Mouse (Mus musculus) embryonic stem cell, embryonic (primary cell): ENCODE data around the gene Hnrnpf.

ENCODE experiments used
- CTCF ChIA-PET, 4 experiments: fragments of 300-600 bp in 2 of 4; fragments of 350-600 bp in 2 of 4; sonication (Branson Sonifier 250); formaldehyde crosslinking; loops; one replicate each; lab custom pipeline; 2022; ENCODE audit warnings: inconsistent platforms in 2 of 4; lab: Charles Lee
- POLR2A ChIA-PET, 4 experiments: fragments of 300-600 bp in 2 of 4; fragments of 350-600 bp in 2 of 4; sonication (Branson Sonifier 250); formaldehyde crosslinking; loops; one replicate each; lab custom pipeline; 2022; ENCODE audit warnings: antibody characterized with exemption in 4 of 4, inconsistent platforms in 1 of 4; lab: Charles Lee

Hnrnpf gene

GRCm38 (mm10) chr6:117906590-117907271 lies 6.6 kb downstream of the Hnrnpf start:
- CTCF ChIA-PET: no interaction called here

GRCm38 (mm10) chr6:117907301-117907978 lies 7.3 kb downstream of the Hnrnpf start:
- POLR2A ChIA-PET: interaction anchor here (0.7 to 25.6 kb wide), 49 partner anchors 8 to 1700 kb away, joined by 3 to 676 read pairs (median 9); partner anchors contain the start of genes Hnrnpf (in 2 of the 4), Adipor2 (in 1 of the 4), Fxyd4 (in 1 of the 4) and Washc2 (in 1 of the 4)

More at GRCm38 (mm10) chr6:117906590-117907271, 6.6 kb downstream of the Hnrnpf start:
- POLR2A ChIA-PET: interaction anchor here (0.5 to 25.6 kb wide), 64 partner anchors 7 to 1714 kb away, joined by 3 to 676 read pairs (median 6); partner anchors contain the start of genes Fxyd4 (in 3 of the 4), Zfp637 (in 2 of the 4), Adipor2 (in 1 of the 4) and Bms1 (in 1 of the 4)

GRCm38 (mm10) chr6:117907979-117908355 lies 7.8 kb downstream of the Hnrnpf start:
- ChIA-PET CTCF (interaction anchor here in 3 of 4 experiments (0.7 to 1.5 kb wide), 5 partner anchors 11 to 57 kb away, joined by 3 to 5 read pairs (median 3); no protein-coding TSS in a partner anchor), POLR2A (interaction anchor here (0.7 to 25.6 kb wide), 49 partner anchors 7 to 1700 kb away, joined by 3 to 676 read pairs (median 8); partner anchors contain the start of genes Hnrnpf (in 2 of the 4), Fxyd4 (in 1 of the 4), Washc2 (in 1 of the 4) and Zfp637 (in 1 of the 4))

More at GRCm38 (mm10) chr6:117907301-117907978, 7.3 kb downstream of the Hnrnpf start:
- CTCF ChIA-PET: interaction anchor here in 2 of 4 experiments (0.7 to 1.5 kb wide), 3 partner anchors 26 to 57 kb away, joined by 3 to 5 read pairs (median 4); no protein-coding TSS in a partner anchor

- ChIA-PET CTCF (interaction anchor here in 3 of 4 experiments (0.6 to 1.5 kb wide), 7 partner anchors 10 to 809 kb away, joined by 3 read pairs; no protein-coding TSS in a partner anchor), POLR2A (interaction anchor here (0.6 to 25.6 kb wide), 43 partner anchors 7 to 1701 kb away, joined by 3 to 676 read pairs (median 8); partner anchors contain the start of genes Hnrnpf (in 2 of the 4), Fxyd4 (in 1 of the 4), Washc2 (in 1 of the 4) and Zfp637 (in 1 of the 4))
Observed at GRCm38 (mm10) chr6:117908424-117908900, 8.3 kb downstream of the Hnrnpf start.

- POLR2A ChIA-PET: interaction anchor here in 3 of 4 experiments (1.0 to 25.6 kb wide), 11 partner anchors 7 to 39 kb away, joined by 5 to 676 read pairs (median 146); partner anchors contain the start of genes Fxyd4 (in 1 of the 3) and Hnrnpf (in 1 of the 3)
- CTCF ChIA-PET: no interaction called here
Observed at GRCm38 (mm10) chr6:117910120-117910661, 10.1 kb downstream of the Hnrnpf start.

GRCm38 (mm10) chr6:117914541-117914940 lies 14.4 kb downstream of the Hnrnpf start:
- POLR2A ChIA-PET: interaction anchor here (0.5 to 25.6 kb wide), 25 partner anchors 3 to 51 kb away, joined by 3 to 676 read pairs (median 8); partner anchors contain the start of genes Fxyd4 (in 2 of the 4) and Hnrnpf (in 2 of the 4)
- CTCF ChIA-PET: interaction anchor here in 1 of 4 experiments (0.6 kb wide), 1 partner anchor 1305 kb away, joined by 3 read pairs; no protein-coding TSS in a partner anchor

- ChIA-PET POLR2A (interaction anchor here (0.6 to 25.6 kb wide), 35 partner anchors 9 to 1296 kb away, joined by 3 to 676 read pairs (median 8); partner anchors contain the start of genes Hnrnpf (in 3 of the 4), Fxyd4 (in 2 of the 4) and Bms1 (in 1 of the 4)), CTCF (interaction anchor here in 2 of 4 experiments (0.6 to 1.2 kb wide), 2 partner anchors 53 to 71 kb away, joined by 3 read pairs; no protein-coding TSS in a partner anchor)
Observed at GRCm38 (mm10) chr6:117916205-117916736, 16.1 kb downstream of the Hnrnpf start.

GRCm38 (mm10) chr6:117916737-117917426 lies 16.8 kb downstream of the Hnrnpf start:
- ChIA-PET CTCF (interaction anchor here in 1 of 4 experiments (1.2 kb wide), 1 partner anchor 54 kb away, joined by 3 read pairs; no protein-coding TSS in a partner anchor), POLR2A (interaction anchor here (0.6 to 25.6 kb wide), 33 partner anchors 10 to 1674 kb away, joined by 3 to 676 read pairs (median 8); partner anchors contain the start of genes Hnrnpf (in 3 of the 4), Fxyd4 (in 2 of the 4) and Bms1 (in 1 of the 4))

GRCm38 (mm10) chr6:117917576-117917975 lies 17.5 kb downstream of the Hnrnpf start:
- CTCF ChIA-PET: no interaction called here
- POLR2A ChIA-PET: interaction anchor here (0.6 to 25.6 kb wide), 20 partner anchors 9 to 1675 kb away, joined by 3 to 676 read pairs (median 40); partner anchors contain the start of genes Hnrnpf (in 2 of the 4) and Fxyd4 (in 1 of the 4)

GRCm38 (mm10) chr6:117918043-117918442 lies 17.9 kb downstream of the Hnrnpf start:
- CTCF ChIA-PET: interaction anchor here in 1 of 4 experiments (1.1 kb wide), 1 partner anchor 15 kb away, joined by 3 read pairs; no protein-coding TSS in a partner anchor
- POLR2A ChIA-PET: interaction anchor here (1.2 to 25.6 kb wide), 18 partner anchors 9 to 74 kb away, joined by 3 to 676 read pairs (median 50); partner anchors contain the start of genes Hnrnpf (in 2 of the 4) and Fxyd4 (in 1 of the 4)

GRCm38 (mm10) chr6:117920659-117921640 lies 20.8 kb downstream of the Hnrnpf start:
- CTCF ChIA-PET: interaction anchor here in 3 of 4 experiments (0.5 to 1.9 kb wide), 18 partner anchors 8 to 548 kb away, joined by 3 to 10 read pairs (median 4); partner anchors contain the start of genes Hnrnpf (in 1 of the 3) and Zfp637 (in 1 of the 3)
- POLR2A ChIA-PET: interaction anchor here (0.6 to 25.6 kb wide), 37 partner anchors 9 to 1186 kb away, joined by 3 to 676 read pairs (median 6); partner anchors contain the start of genes Fxyd4 (in 3 of the 4), Hnrnpf (in 2 of the 4), Bms1 (in 1 of the 4) and Zfp637 (in 1 of the 4)

GRCm38 (mm10) chr6:117922041-117922440 lies 21.9 kb downstream of the Hnrnpf start:
- POLR2A ChIA-PET: interaction anchor here (0.7 to 25.6 kb wide), 22 partner anchors 8 to 498 kb away, joined by 3 to 676 read pairs (median 6); partner anchors contain the start of genes Fxyd4 (in 2 of the 4), Hnrnpf (in 2 of the 4) and Bms1 (in 1 of the 4)
- CTCF ChIA-PET: interaction anchor here in 3 of 4 experiments (0.6 to 1.9 kb wide), 8 partner anchors 10 to 628 kb away, joined by 3 to 8 read pairs (median 4); partner anchors contain the start of gene Hnrnpf (in 1 of the 3)

- POLR2A ChIA-PET: interaction anchor here (0.6 to 19.7 kb wide), 33 partner anchors 9 to 270 kb away, joined by 3 to 676 read pairs (median 5); partner anchors contain the start of genes Fxyd4 (in 2 of the 4), Csgalnact2 (in 1 of the 4), Hnrnpf (in 1 of the 4) and Ret (in 1 of the 4)
- CTCF ChIA-PET: interaction anchor here in 2 of 4 experiments (0.6 to 0.8 kb wide), 3 partner anchors 13 to 52 kb away, joined by 3 to 8 read pairs (median 3); no protein-coding TSS in a partner anchor
Observed at GRCm38 (mm10) chr6:117926871-117927491, 26.9 kb downstream of the Hnrnpf start.

GRCm38 (mm10) chr6:117927955-117928354 lies 27.8 kb downstream of the Hnrnpf start:
- CTCF ChIA-PET: interaction anchor here in 1 of 4 experiments (0.6 kb wide), 1 partner anchor 18 kb away, joined by 3 read pairs; no protein-coding TSS in a partner anchor
- POLR2A ChIA-PET: interaction anchor here (0.6 to 19.7 kb wide), 33 partner anchors 8 to 171 kb away, joined by 3 to 676 read pairs (median 5); partner anchors contain the start of genes Fxyd4 (in 2 of the 4) and Hnrnpf (in 1 of the 4)
